Mouse (Mus musculus) erythroblast, embryonic 14.5 days (primary cell): ENCODE measurements around the gene Cenpx.

ENCODE experiments used
- GATA1 ChIP-seq: IDR thresholded peaks from 2 replicates; pipeline ENCODE4 v1.6.1; 2012; ENCODE audit warnings: low read length, inconsistent platforms, mixed read lengths
- TAL1 ChIP-seq: IDR thresholded peaks from 3 replicates; pipeline ENCODE4 v1.6.1; 2012; ENCODE audit warnings: low read length, inconsistent platforms, mixed read lengths

DNA sequence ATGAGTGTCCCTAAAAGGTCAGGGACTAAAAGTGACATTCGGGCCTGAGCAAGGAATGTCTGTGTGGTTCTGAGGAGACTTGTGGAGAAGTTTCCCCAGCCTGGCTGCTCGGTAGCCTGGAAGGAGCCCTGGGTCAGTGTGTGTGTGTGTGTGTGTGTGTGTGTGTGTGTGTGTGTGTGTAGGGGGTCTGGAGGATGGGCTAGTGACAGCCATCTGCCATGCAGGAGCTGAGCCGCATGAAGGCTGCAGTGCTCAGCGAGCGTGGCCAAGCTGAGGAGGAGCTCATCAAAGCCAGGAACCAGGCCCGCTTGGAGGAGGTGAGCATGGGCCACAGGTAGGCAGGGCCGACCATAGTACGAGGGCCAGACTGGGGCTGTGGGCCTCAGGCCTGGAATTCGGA is 5.7 kb upstream of the Cenpx start:
- TF ChIP-seq TAL1 (no peak), GATA1 (no peak)
